Mouse (Mus musculus): ENCODE measurements around the gene Dnttip1. TPM values are rescaled to one million over a fixed set of nuclear protein-coding genes. Genes with fewer than 3 reads are reported as not detected.

Gene Dnttip1
- total RNA-seq, 2 experiments from 2014 or later, result 40.4 to 41.2 TPM

DNA sequence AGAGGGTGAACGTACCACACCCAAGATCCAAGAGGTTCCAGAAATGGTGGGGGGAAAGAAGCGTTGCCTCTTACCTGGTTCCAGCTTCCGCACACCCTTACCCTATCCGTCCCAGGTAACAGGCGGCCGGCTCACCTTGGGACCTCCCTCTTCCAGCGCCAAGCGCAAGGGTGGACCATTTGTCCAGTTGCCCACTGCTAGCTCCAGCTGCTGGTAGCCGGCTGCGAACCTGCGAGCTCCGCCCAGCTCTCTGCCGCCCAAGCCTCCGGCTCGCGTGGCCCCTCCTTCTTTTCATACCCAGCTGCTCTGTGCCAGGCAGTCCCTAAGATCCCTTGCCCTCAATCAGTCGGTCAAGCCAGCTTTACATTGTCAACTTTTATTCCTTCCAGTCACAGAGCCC lies 31.0 kb downstream of the Dnttip1 start:
- TF ChIP-seq CTCF (conservative IDR thresholded peaks at IDR 0.05), result no peak
- H3K27ac ChIP-seq, result no peak overlapping the region
- H3K4me3 ChIP-seq, result no peak overlapping the region
- DNase-seq (ENCODE audit: low spot score in 2 of 2), result no peak

DNA sequence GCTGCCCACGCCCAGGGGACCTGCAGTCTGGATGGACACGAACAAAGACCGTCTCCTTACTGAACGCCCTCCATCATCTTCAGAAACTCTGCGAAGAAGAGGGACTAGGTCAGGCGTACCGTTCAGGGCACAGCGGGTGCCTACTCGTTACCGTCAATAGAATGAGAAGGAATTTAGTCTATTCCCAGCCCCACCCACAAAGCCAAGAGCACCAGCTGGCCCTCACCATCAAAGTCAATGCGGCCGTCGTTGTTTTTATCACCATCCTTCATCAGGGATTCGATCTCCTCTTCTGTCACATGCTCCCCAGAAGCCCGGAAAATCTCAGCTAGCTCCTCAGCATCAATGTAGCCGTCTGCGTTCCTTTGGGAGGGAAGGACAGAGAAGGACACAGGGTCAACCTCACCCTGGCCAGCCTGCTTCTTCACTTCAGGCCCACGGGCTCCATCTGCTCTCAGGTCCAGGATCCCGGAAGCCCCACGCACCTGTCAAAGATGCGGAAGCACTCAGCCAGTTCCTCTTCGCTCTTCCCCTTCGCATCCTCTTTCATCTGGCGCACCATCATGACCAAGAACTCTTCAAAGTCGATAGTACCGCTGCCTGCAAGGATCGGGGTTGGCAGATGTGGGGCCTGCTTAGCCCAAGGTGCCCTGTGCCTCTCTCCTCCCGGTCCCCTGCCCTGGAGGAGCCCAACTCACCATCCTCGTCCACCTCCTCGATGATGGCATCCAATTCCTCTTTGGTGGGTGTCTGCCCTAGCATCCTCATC lies 31.6 kb downstream of the Dnttip1 start:
- Histone ChIP-seq H3K27ac (no peak overlapping the region), H3K4me3 (no peak overlapping the region)
- no peak for DNase-seq (ENCODE audit: low spot score in 2 of 2)
- TF ChIP-seq CTCF (conservative IDR thresholded peaks at IDR 0.05), result no peak

DNA sequence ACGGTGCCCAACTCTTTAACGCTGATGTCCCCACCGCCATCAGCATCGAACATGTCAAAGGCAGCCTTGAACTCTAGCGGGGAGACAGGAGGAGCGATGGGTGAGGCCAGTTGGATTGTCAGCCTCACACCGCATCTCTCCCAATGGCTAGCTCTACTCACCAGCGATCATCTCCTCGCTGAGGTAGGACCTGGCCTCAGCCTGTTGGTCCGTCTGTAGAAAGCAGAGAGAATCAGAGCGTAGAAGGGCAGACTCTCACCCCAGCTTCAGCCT lies 32.2 kb downstream of the Dnttip1 start:
- H3K27ac ChIP-seq, result no peak overlapping the region
- no peak for DNase-seq (ENCODE audit: low spot score in 2 of 2)
- no peak for TF ChIP-seq CTCF (conservative IDR thresholded peaks at IDR 0.05)
- H3K4me3 ChIP-seq, result no peak overlapping the region

DNA sequence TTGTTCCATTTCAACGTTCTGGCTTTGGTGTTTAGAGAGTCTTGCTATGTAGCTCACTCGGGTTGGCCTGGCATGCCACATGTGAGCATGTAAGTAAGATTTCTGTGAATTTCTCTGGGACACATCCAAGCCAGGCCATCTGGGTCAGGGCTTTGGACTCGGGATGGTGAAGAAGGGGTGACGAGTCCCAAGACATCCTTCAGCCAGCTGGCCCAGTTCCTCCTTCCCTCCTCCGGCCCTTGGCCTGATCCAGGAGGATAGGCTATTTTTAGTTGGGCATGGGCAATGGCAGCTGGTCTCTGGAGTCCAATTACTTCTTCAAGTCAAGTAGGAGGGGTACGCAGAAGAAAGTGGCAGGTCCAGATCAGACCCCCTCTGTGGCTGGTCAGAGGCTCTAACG lies 33.0 kb downstream of the Dnttip1 start:
- Histone ChIP-seq H3K27ac (no peak overlapping the region), H3K4me3 (no peak overlapping the region)
- no peak for TF ChIP-seq CTCF (conservative IDR thresholded peaks at IDR 0.05)
- DNase-seq (ENCODE audit: low spot score in 2 of 2), result no peak

DNA sequence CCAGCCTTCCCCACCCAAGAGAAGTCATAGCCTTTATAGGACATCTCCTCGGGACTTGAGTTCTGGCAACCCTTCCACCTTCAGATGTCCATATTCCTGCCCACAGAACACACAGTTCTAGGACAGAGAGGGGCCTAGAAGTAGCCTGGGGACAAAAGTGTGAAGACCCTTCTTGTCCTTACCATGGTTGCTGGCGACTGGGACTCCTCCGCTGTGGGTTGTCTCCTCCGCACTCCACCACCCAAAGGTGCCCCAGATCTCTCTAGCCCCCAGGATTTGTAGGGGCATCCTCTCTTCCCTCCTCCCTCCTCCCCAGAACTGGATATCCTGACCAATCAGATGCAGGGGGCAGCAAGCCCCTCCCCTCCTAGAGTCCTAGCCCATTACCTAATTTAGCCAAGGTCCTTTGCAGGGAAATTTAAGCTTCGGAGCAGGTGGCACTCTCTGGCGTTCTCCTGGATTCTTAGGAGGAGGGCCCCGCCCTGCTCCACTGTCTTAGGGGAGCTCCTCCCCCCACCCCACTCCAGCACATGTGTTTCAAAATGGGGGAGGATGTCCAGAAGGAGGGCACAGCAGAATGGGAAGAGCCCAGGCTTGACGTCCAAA lies 33.8 kb downstream of the Dnttip1 start, which contains the start of gene Tnnc2:
Gene Tnnc2, minus strand, starts transcription at position 487 of the 606 bp plus-strand sequence.
- H3K27ac ChIP-seq, result no peak within 1 kb of the TSS
- H3K4me3 ChIP-seq, result no peak within 1 kb of the TSS
- no peak for DNase-seq (ENCODE audit: low spot score in 2 of 2)
- no peak for TF ChIP-seq CTCF (conservative IDR thresholded peaks at IDR 0.05)

DNA sequence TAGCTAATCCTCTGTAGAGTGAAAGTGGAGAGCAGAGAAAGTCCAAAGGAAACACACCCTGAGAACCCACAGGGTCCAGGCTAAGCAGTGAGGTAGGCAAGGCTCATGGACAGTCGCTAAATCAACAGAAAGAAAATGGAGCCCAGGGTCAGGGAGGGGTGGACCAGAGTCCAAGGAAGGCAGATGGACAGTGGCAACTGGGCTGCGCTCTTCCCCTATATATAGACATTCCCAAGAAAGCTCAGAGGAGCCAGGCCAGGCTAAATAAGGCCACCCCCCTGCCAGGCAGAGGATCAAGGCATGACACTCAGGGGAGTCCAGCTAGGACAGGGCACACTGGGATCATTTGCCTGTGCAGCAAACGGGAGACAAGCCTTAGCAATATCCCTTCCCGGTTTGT lies 36.1 kb downstream of the Dnttip1 start:
- no peak for TF ChIP-seq CTCF (conservative IDR thresholded peaks at IDR 0.05)
- DNase-seq (ENCODE audit: low spot score in 2 of 2), result no peak
- Histone ChIP-seq H3K27ac (no peak overlapping the region), H3K4me3 (no peak overlapping the region)

DNA sequence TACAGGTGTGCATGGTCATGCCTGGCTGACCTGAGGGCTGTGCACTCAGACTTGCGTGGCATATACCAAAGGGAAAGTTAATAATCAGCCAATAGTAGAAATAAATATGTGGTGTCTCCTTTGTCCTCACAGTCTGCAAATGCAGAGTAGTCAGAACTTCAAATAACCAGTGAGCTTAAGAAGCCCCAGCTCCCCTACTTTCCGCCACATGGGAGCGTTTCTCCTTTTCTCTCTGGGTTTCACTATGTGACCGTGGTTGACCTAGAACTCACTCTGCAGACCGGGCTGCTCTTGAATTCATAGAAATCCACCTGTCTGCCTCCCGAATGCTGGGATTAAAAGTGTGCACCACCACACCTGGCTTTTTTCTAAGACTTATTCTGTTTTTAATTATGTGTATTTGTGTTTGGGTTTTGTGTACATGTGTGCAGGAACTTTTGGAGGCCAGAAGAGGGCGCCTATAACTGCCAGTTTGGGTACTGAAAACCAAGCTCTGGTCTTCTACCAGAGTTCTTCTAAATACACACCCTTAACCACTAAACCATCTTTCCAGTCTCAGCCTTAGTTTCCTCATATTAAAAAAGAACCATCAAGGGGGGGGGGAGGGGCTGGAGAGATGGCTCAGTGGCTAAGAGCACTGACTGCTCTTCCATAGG lies 38.3 kb downstream of the Dnttip1 start:
- Histone ChIP-seq H3K27ac (no peak overlapping the region), H3K4me3 (no peak overlapping the region)
- no peak for DNase-seq (ENCODE audit: low spot score in 2 of 2)
- peak; percentile 65 for TF ChIP-seq CTCF (conservative IDR thresholded peaks at IDR 0.05)

DNA sequence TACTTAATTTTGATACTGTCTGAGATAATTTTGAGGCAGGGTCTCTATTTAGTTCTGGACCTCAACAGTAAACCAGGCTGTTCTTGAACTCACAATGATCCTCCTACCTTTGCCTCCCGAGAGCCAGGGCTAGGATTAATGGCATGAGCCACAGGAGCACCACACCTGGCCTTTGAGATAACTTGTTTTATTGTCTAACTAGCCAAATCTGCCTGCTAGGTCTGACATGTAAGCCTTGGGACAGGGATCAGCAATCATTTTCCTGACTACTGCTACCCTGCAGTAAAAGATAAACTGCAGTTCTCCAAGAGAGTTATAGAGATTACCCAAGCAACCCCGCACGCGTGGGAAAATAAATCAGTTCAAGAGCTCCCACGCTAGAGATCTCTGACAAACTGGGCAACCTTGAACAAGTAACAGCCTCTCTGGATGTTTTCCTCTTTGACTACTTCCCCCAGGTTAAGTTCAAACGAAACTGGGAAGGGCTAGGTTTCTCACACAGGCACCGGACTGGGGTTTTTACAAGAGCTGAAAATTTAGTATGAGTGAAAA lies 39.2 kb downstream of the Dnttip1 start:
- TF ChIP-seq CTCF (conservative IDR thresholded peaks at IDR 0.05), result no peak
- no peak for DNase-seq (ENCODE audit: low spot score in 2 of 2)
- H3K4me3 ChIP-seq, result peak overlapping the region; percentile 91
- peak overlapping the region; percentile 97 for H3K27ac ChIP-seq

DNA sequence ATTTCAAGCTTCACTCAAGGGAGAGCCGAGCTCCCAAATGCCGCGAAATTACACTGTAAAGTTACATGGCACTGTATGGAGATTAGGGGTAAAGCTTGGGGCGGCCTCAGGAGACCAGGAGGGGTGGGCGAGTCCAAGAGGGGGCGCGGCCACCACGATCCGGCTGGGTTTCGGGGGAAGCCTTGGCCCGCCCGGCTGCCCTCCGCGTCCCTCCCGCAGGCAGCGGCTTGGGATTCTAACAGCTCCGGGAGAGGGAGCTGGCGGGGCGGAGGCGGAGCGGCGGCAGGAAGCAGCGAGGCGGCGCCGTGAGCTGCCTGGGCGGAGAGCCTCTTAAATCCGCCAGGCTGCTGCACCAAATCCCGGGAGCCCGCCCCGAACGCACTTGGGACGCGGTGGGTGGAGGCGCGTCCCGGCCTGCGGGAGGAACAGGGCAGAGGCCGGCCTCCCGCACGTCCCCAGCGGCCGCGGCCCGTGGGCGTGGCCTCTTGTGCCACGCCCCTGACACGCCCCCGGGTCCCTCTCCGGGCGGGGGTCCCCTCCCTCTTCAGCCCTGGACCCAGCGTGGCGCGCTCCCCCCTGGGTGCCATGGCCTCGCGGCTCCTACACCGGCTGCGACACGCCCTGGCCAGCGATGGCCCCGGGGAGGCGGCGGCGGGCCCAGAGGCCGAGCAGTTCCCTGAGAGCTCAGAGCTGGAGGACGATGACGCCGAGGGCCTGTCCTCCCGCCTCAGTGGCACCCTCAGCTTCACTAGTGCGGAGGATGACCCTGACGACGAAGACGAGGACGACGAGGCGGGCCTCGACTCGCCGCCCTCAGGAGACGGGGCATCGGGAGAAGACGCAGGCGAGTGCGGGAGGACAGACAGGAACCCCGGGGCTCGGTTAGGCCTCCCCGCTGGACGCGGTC lies 40.0 kb downstream of the Dnttip1 start, which contains the start of gene Snx21:
Gene Snx21, plus strand, starts transcription at position 343 of the 907 bp plus-strand sequence.
- TF ChIP-seq CTCF (conservative IDR thresholded peaks at IDR 0.05), result peak; percentile 70
- Histone ChIP-seq H3K4me3 (peak within 1 kb of the TSS; percentile 91), H3K27ac (peak within 1 kb of the TSS; percentile 97)
- DNase-seq (ENCODE audit: low spot score in 2 of 2), result peak; percentile 77 to 86

DNA sequence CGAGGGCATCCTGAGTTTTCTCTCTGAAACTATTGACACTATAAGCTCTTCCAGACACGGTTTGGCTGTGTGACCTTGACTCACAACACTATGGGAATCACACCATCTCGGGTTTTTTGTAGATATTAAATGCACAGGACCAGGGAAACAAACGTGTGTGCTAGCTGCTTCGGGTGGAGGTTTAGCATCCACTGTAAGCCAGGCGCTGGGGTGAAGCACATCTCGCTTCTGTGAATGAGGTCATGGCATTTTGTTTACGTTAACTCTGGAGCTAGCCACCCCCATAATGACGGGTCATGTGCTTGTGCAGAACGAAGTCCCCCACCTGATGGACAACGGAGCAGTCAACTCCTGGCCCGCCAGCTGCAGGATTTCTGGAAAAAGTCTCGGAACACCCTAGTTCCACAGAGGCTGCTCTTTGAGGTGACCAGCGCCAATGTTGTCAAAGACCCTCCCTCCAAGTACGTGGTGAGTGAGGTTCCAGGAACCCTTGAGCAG lies 40.7 kb downstream of the Dnttip1 start:
- H3K4me3 ChIP-seq, result peak overlapping the region; percentile 91
- H3K27ac ChIP-seq, result peak overlapping the region; percentile 97
- no peak for TF ChIP-seq CTCF (conservative IDR thresholded peaks at IDR 0.05)
- no peak for DNase-seq (ENCODE audit: low spot score in 2 of 2)

DNA sequence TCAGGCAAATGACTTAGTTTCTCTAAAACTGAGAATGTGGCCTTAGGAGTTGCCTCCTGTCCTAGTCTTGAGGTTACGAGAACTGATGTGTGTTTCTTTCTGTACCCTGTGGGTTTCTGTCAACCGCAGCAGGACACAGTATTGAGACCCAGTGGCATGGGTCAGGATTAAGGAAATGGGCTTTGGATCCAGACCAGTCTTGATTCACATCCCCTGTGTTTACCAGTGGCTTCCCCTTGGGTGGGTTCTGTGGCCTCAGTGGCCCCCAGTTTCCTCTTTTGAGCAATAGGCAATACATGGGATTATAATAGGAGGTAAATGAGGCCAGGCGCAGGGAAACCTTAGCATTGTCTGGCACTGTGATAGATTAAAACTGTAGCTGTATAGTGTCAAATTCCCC lies 41.2 kb downstream of the Dnttip1 start:
- DNase-seq (ENCODE audit: low spot score in 2 of 2), result no peak
- peak overlapping the region; percentile 91 for H3K4me3 ChIP-seq
- peak overlapping the region; percentile 97 for H3K27ac ChIP-seq
- TF ChIP-seq CTCF (conservative IDR thresholded peaks at IDR 0.05), result no peak

DNA sequence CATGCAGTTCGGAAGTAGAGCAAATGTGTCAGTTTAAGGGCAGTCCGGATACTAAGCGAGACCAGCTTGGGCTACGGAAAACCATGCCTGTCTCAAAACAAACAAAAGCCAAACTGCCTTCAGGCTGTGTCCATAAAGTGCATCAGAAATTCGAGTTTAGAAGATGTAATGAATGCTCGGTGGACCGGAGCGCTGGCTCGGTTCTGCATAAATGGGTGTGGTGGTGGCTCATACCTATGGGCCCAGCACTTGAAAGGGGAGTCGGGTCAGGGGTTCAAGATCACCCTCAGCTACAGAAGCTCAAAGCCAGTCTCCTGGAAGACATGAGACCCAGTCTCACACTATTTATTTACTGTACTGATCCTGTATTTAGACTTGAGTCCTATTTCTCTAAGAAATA lies 42.0 kb downstream of the Dnttip1 start:
- DNase-seq (ENCODE audit: low spot score in 2 of 2), result no peak
- Histone ChIP-seq H3K27ac (peak overlapping the region; percentile 97; the same call in 1 of the 2 replicates), H3K4me3 (peak overlapping the region; percentile 20; the same call in 1 of the 2 replicates)
- no peak for TF ChIP-seq CTCF (conservative IDR thresholded peaks at IDR 0.05)
